Mouse (Mus musculus) bone marrow macrophage, adult 2 months (primary cell): ENCODE data around the gene Gadd45gip1.

ENCODE experiments used
- CTCF ChIP-seq: IDR thresholded peaks from 2 replicates; pipeline ENCODE4 v1.5.1; 2012; ENCODE audit warnings: low read depth, mild to moderate bottlenecking, low read length, moderate library complexity
- POLR2A ChIP-seq: IDR thresholded peaks from 2 replicates; pipeline ENCODE4 v1.6.1; 2012; ENCODE audit warnings: mild to moderate bottlenecking, low read depth, low read length, borderline replicate concordance

GRCm38 (mm10) chr8:84809941-84810280 lies 21.4 kb upstream of the Gadd45gip1 start:
- TF ChIP-seq CTCF (no peak), POLR2A (no peak)
